Mouse (Mus musculus) megakaryocyte, embryonic 14.5 days (primary cell): Measurements from ENCODE around the gene C1s1.
"Not testable (repeated sequence)": the region's sequence is repeated elsewhere in the genome, so short reads cannot be mapped to it uniquely, and the experiment has no call there.

Experiments
- FLI1 ChIP-seq: IDR thresholded peaks from 2 replicates; pipeline ENCODE4 v1.6.1; 2012; ENCODE audit warnings: low read length, inconsistent platforms, mixed read lengths
- GATA1 ChIP-seq: IDR thresholded peaks from 3 replicates; pipeline ENCODE4 v1.6.1; 2012; ENCODE audit warnings: mixed read lengths, low read length, inconsistent platforms, borderline replicate concordance

DNA sequence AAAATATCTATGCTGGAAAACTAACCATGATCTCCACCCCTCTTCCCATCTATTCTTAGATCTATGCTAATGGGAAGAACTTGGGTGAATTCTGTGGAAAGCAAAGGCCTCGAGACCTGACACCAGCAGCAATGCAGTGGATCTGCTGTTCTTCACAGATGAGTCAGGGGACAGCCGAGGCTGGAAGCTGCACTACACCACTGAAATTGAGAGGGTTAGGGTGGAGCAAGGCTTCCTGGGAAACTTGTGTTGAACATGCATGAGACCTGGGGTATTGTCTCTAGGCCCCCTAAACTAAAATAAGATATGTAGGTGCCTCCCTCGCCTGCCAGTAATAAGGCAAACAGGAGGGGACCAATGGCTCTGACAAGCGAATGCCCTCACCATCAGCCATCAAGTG, 19.0 kb upstream of the C1s1 start:
- TF ChIP-seq GATA1, FLI1: not testable (repeated sequence)
